Mouse (Mus musculus) heart, embryonic 10.5 days (tissue): ENCODE data around the gene Ddx41. TPM values are rescaled to one million over a fixed set of nuclear protein-coding genes. Genes with fewer than 3 reads are reported as not detected.
A peak's percentile ranks its signal among the peaks of the same experiment; 100 is the strongest.

Experiments used
- DNase-seq: peaks from one replicate; pipeline ENCODE4 v3.0.0-alpha.2; 2017; ENCODE audit warnings: low spot score
- H3K27ac ChIP-seq: fragments of 300-500 bp; sonication (generic); 2 replicates; pipeline ENCODE4 v1.5.1; 2016; ENCODE audit warnings: mild to moderate bottlenecking
- H3K27me3 ChIP-seq: fragments of 300-500 bp; sonication (generic); 2 replicates; pipeline ENCODE4 v1.6.1; 2016; ENCODE audit warnings: mild to moderate bottlenecking; ENCODE audit not compliant: poor library complexity, insufficient read depth, severe bottlenecking
- H3K36me3 ChIP-seq: fragments of 300-500 bp; sonication (generic); 2 replicates; pipeline ENCODE4 v1.6.1; 2016; ENCODE audit warnings: mild to moderate bottlenecking, moderate library complexity
- H3K4me1 ChIP-seq: fragments of 300-500 bp; sonication (generic); 2 replicates; pipeline ENCODE4 v1.6.1; 2016; ENCODE audit warnings: mild to moderate bottlenecking
- H3K4me3 ChIP-seq: fragments of 300-500 bp; sonication (generic); 2 replicates; pipeline ENCODE4 v1.5.1; 2016; ENCODE audit warnings: mild to moderate bottlenecking, moderate library complexity
- H3K9me3 ChIP-seq: fragments of 300-500 bp; sonication (generic); 2 replicates; pipeline ENCODE4 v1.6.1; 2016; ENCODE audit warnings: mild to moderate bottlenecking, moderate library complexity
- WGBS: fragments of 180-500 bp; shearing (Covaris S2); methylation state at CpG from one replicate; pipeline ENCODE4 v1.1.7; 2016; 5-methylcytosine and 5-hydroxymethylcytosine counted together
- polyA plus RNA-seq: library from polyadenylated mRNA; unstranded; fragments of >200 nt; fragmentation: Nextera tagmentation; extraction: Ambion mirVana; gene quantifications from 2 replicates; pipeline ENCODE4 v1.2.1, GENCODE M21; 2016

The Ddx41 gene
- polyA plus RNA-seq, 1 experiment from 2014 or later: 64.1 TPM

- peaks cover 12% of the 10 kb centered on the region for H3K27me3 ChIP-seq
- H3K4me1 ChIP-seq: peaks cover 53% of the 10 kb centered on the region
- no peaks in the 10 kb centered on the region for H3K9me3 ChIP-seq
- peak overlapping the region; percentile 98 for H3K4me3 ChIP-seq
- H3K27ac ChIP-seq: peak overlapping the region; percentile 98
- peak; percentile 91 for DNase-seq
- 3% methylated on average over 25 of the region's 25 CpGs for WGBS
- peaks cover 45% of the 10 kb centered on the region for H3K36me3 ChIP-seq
Observed at GRCm38 (mm10) chr13:55512379-55513031, 24.0 kb downstream of the Ddx41 start.

- Histone ChIP-seq H3K27ac (peak overlapping the region; percentile 98), H3K9me3 (no peaks in the 10 kb centered on the region), H3K27me3 (peaks cover 12% of the 10 kb centered on the region), H3K4me1 (peaks cover 56% of the 10 kb centered on the region), H3K4me3 (peak overlapping the region; percentile 98), H3K36me3 (peaks cover 55% of the 10 kb centered on the region)
- DNase-seq: peak; percentile 87
- 12% methylated on average over 5 of the region's 5 CpGs for WGBS
Observed at GRCm38 (mm10) chr13:55511492-55511861, 25.0 kb downstream of the Ddx41 start.

GRCm38 (mm10) chr13:55510668-55511491, 25.6 kb downstream of the Ddx41 start:
- 2% methylated on average over 6 of the region's 6 CpGs for WGBS
- Histone ChIP-seq H3K9me3 (no peaks in the 10 kb centered on the region), H3K36me3 (peaks cover 61% of the 10 kb centered on the region), H3K4me3 (peak overlapping the region; percentile 98), H3K27ac (peak overlapping the region; percentile 98), H3K4me1 (peaks cover 58% of the 10 kb centered on the region), H3K27me3 (peaks cover 12% of the 10 kb centered on the region)
- DNase-seq: peak; percentile 95

- peaks cover 60% of the 10 kb centered on the region for H3K4me1 ChIP-seq
- peak overlapping the region; percentile 98 for H3K27ac ChIP-seq
- H3K4me3 ChIP-seq: peak overlapping the region; percentile 98
- peaks cover 11% of the 10 kb centered on the region for H3K27me3 ChIP-seq
- peaks cover 67% of the 10 kb centered on the region for H3K36me3 ChIP-seq
- no peak for DNase-seq
- WGBS: 22% methylated on average over 3 of the region's 3 CpGs
- H3K9me3 ChIP-seq: no peaks in the 10 kb centered on the region
Observed at GRCm38 (mm10) chr13:55510332-55510667, 26.2 kb downstream of the Ddx41 start.

- no peak overlapping the region for H3K4me3 ChIP-seq
- H3K4me1 ChIP-seq: peaks cover 61% of the 10 kb centered on the region
- H3K27ac ChIP-seq: no peak overlapping the region
- no peak for DNase-seq
- H3K9me3 ChIP-seq: no peaks in the 10 kb centered on the region
- WGBS: 88% methylated on average over 10 of the region's 10 CpGs
- peaks cover 3% of the 10 kb centered on the region; the same call in 1 of the 2 replicates for H3K27me3 ChIP-seq
- H3K36me3 ChIP-seq: peaks cover 85% of the 10 kb centered on the region
Observed at GRCm38 (mm10) chr13:55508531-55508930, 27.9 kb downstream of the Ddx41 start.

GRCm38 (mm10) chr13:55507877-55508276, 28.6 kb downstream of the Ddx41 start:
- DNase-seq: no peak

GRCm38 (mm10) chr13:55506697-55507096, 29.8 kb downstream of the Ddx41 start:
- peaks cover 97% of the 10 kb centered on the region for H3K36me3 ChIP-seq
- H3K27ac ChIP-seq: no peak overlapping the region
- peaks cover 3% of the 10 kb centered on the region; the same call in 1 of the 2 replicates for H3K27me3 ChIP-seq
- peaks cover 50% of the 10 kb centered on the region for H3K4me1 ChIP-seq
- 94% methylated on average over 10 of the region's 10 CpGs for WGBS
- no peak for DNase-seq
- no peaks in the 10 kb centered on the region for H3K9me3 ChIP-seq
- H3K4me3 ChIP-seq: no peak overlapping the region

More at GRCm38 (mm10) chr13:55507877-55508276, 28.6 kb downstream of the Ddx41 start:
- no peaks in the 10 kb centered on the region for H3K9me3 ChIP-seq
- H3K27ac ChIP-seq: no peak overlapping the region
- H3K27me3 ChIP-seq: peaks cover 3% of the 10 kb centered on the region; the same call in 1 of the 2 replicates
- H3K4me1 ChIP-seq: peaks cover 60% of the 10 kb centered on the region
- H3K4me3 ChIP-seq: no peak overlapping the region
- peaks cover 91% of the 10 kb centered on the region for H3K36me3 ChIP-seq
- WGBS: 78% methylated on average over 11 of the region's 11 CpGs

GRCm38 (mm10) chr13:55505810-55506209, 30.6 kb downstream of the Ddx41 start:
- Histone ChIP-seq H3K4me3 (no peak overlapping the region), H3K36me3 (peaks cover 97% of the 10 kb centered on the region), H3K4me1 (peaks cover 41% of the 10 kb centered on the region), H3K9me3 (no peaks in the 10 kb centered on the region), H3K27ac (no peak overlapping the region), H3K27me3 (peaks cover 3% of the 10 kb centered on the region; the same call in 1 of the 2 replicates)
- DNase-seq: no peak
- 89% methylated on average over 9 of the region's 9 CpGs for WGBS

- Histone ChIP-seq H3K27me3 (peaks cover 11% of the 10 kb centered on the region), H3K27ac (no peak overlapping the region), H3K9me3 (no peaks in the 10 kb centered on the region), H3K4me1 (peaks cover 32% of the 10 kb centered on the region), H3K4me3 (no peak overlapping the region), H3K36me3 (peaks cover 98% of the 10 kb centered on the region)
- no peak for DNase-seq
- 82% methylated on average over 5 of the region's 5 CpGs for WGBS
Observed at GRCm38 (mm10) chr13:55504390-55504789, 32.1 kb downstream of the Ddx41 start.

- DNase-seq: no peak
- no peak overlapping the region for H3K4me3 ChIP-seq
- peaks cover 28% of the 10 kb centered on the region for H3K27me3 ChIP-seq
- WGBS: 89% methylated on average over 8 of the region's 8 CpGs
- no peaks in the 10 kb centered on the region for H3K9me3 ChIP-seq
- no peak overlapping the region for H3K27ac ChIP-seq
- H3K4me1 ChIP-seq: peaks cover 17% of the 10 kb centered on the region
- peaks cover 96% of the 10 kb centered on the region for H3K36me3 ChIP-seq
Observed at GRCm38 (mm10) chr13:55502405-55502804, 34.1 kb downstream of the Ddx41 start.

- H3K27ac ChIP-seq: no peak overlapping the region
- no peak for DNase-seq
- peaks cover 30% of the 10 kb centered on the region for H3K27me3 ChIP-seq
- no peak overlapping the region for H3K4me3 ChIP-seq
- peaks cover 23% of the 10 kb centered on the region for H3K4me1 ChIP-seq
- H3K36me3 ChIP-seq: peaks cover 83% of the 10 kb centered on the region
- 73% methylated on average over 10 of the region's 10 CpGs for WGBS
- H3K9me3 ChIP-seq: no peaks in the 10 kb centered on the region
Observed at GRCm38 (mm10) chr13:55500575-55500974, 35.9 kb downstream of the Ddx41 start.

GRCm38 (mm10) chr13:55498906-55499305, 37.6 kb downstream of the Ddx41 start:
- peaks cover 34% of the 10 kb centered on the region for H3K4me1 ChIP-seq
- no peak overlapping the region for H3K4me3 ChIP-seq
- H3K36me3 ChIP-seq: peaks cover 66% of the 10 kb centered on the region
- no peak overlapping the region for H3K27ac ChIP-seq
- WGBS: 74% methylated on average over 11 of the region's 11 CpGs
- no peak for DNase-seq
- H3K9me3 ChIP-seq: no peaks in the 10 kb centered on the region
- H3K27me3 ChIP-seq: peaks cover 34% of the 10 kb centered on the region

- Histone ChIP-seq H3K9me3 (no peaks in the 10 kb centered on the region), H3K36me3 (peaks cover 44% of the 10 kb centered on the region), H3K27ac (no peak overlapping the region), H3K4me1 (peaks cover 39% of the 10 kb centered on the region), H3K27me3 (peaks cover 56% of the 10 kb centered on the region), H3K4me3 (no peak overlapping the region)
- no peak for DNase-seq
- 84% methylated on average over 6 of the region's 6 CpGs for WGBS
Observed at GRCm38 (mm10) chr13:55496661-55497060, 39.8 kb downstream of the Ddx41 start.
